Mouse (Mus musculus): ENCODE data around the gene Zswim1. TPM values are rescaled to one million over a fixed set of nuclear protein-coding genes. Genes with fewer than 3 reads are reported as not detected.
A peak's percentile ranks its signal among the peaks of the same experiment; 100 is the strongest.

The Zswim1 gene
- 13.3 TPM for polyA plus RNA-seq (2012; fragmentation: generic; extraction: Trizol)

- no peak within 1 kb of the TSS for H3ac ChIP-seq (ENCODE audit: control insufficient read depth, insufficient read length)
- H3K27me3 ChIP-seq (ENCODE audit: control insufficient read depth, insufficient read depth, insufficient read length) = no peaks in the 10 kb centered on the region
- H3K79me2 ChIP-seq (ENCODE audit: control insufficient read depth, insufficient read depth) = peaks cover 15% of the 10 kb centered on the region
- peak within 1 kb of the TSS; percentile 74 for H3K4me3 ChIP-seq
- TF ChIP-seq E2F4 (IDR thresholded peaks at IDR 0.05; ENCODE audit: insufficient read depth) (peak; percentile 2), TCF12 (IDR thresholded peaks at IDR 0.05; ENCODE audit: insufficient read depth, poor library complexity, severe bottlenecking) (no peak), MAX (IDR thresholded peaks at IDR 0.05; ENCODE audit: low read depth) (no peak), REST (IDR thresholded peaks at IDR 0.05; ENCODE audit: insufficient read depth, insufficient read length) (no peak), MYOG (IDR thresholded peaks at IDR 0.05; ENCODE audit: control insufficient read depth in 1 of 3, insufficient read depth in 1 of 3, insufficient read length in 2 of 3, low read depth in 2 of 3) (no peak), CEBPB (IDR thresholded peaks at IDR 0.05; ENCODE audit: insufficient read depth, poor library complexity, severe bottlenecking) (no peak), MYOD1 (IDR thresholded peaks at IDR 0.05; ENCODE audit: control insufficient read depth in 1 of 3, insufficient read length in 2 of 3, low read depth in 2 of 3) (no peak), TCF3 (IDR thresholded peaks at IDR 0.05; ENCODE audit: insufficient read length, low read depth) (no peak), POLR2A (IDR thresholded peaks at IDR 0.05; ENCODE audit: insufficient read length, low read depth) (peak; percentile 97), SRF (IDR thresholded peaks at IDR 0.05; ENCODE audit: control insufficient read depth, insufficient read length, low read depth) (peak; percentile 75), POLR2AphosphoS2 (IDR thresholded peaks at IDR 0.05; ENCODE audit: insufficient read length, low read depth) (peak; percentile 99), USF1 (IDR thresholded peaks at IDR 0.05; ENCODE audit: low read depth) (no peak)
- H3K36me3 ChIP-seq (ENCODE audit: control insufficient read depth, insufficient read depth) = peaks cover 5% of the 10 kb centered on the region
- peak within 1 kb of the TSS; percentile 87 for H3K4me2 ChIP-seq (ENCODE audit: low read depth)
These were observed at the start of gene Zswim1 for GRCm38 (mm10) chr2:164822636-164823165. Zswim1 (plus strand) TSS chr2:164822686.

- TF ChIP-seq POLR2AphosphoS2 (IDR thresholded peaks at IDR 0.05; ENCODE audit: insufficient read length, low read depth) (peak; percentile 53), REST (IDR thresholded peaks at IDR 0.05; ENCODE audit: insufficient read depth, insufficient read length) (no peak)
- Histone ChIP-seq H3ac (ENCODE audit: control insufficient read depth, insufficient read length) (no peak overlapping the region), H3K79me2 (ENCODE audit: control insufficient read depth, insufficient read depth) (peaks cover 18% of the 10 kb centered on the region), H3K4me2 (ENCODE audit: low read depth) (no peak overlapping the region), H3K4me3 (no peak overlapping the region), H3K36me3 (ENCODE audit: control insufficient read depth, insufficient read depth) (peaks cover 7% of the 10 kb centered on the region), H3K27me3 (ENCODE audit: control insufficient read depth, insufficient read depth, insufficient read length) (no peaks in the 10 kb centered on the region)
These were observed 49.1 kb upstream of the Zswim1 start for GRCm38 (mm10) chr2:164773229-164773988.

GRCm38 (mm10) chr2:164773989-164774364 is 48.5 kb upstream of the Zswim1 start:
- no peak for TF ChIP-seq REST (IDR thresholded peaks at IDR 0.05; ENCODE audit: insufficient read depth, insufficient read length)
- no peak for TF ChIP-seq TCF12 (IDR thresholded peaks at IDR 0.05; ENCODE audit: insufficient read depth, poor library complexity, severe bottlenecking)
- TF ChIP-seq POLR2AphosphoS2 (IDR thresholded peaks at IDR 0.05; ENCODE audit: insufficient read length, low read depth) = no peak
- TF ChIP-seq MAX (IDR thresholded peaks at IDR 0.05; ENCODE audit: low read depth) = no peak
- no peak for TF ChIP-seq TCF3 (IDR thresholded peaks at IDR 0.05; ENCODE audit: insufficient read length, low read depth)
- TF ChIP-seq MYOG (IDR thresholded peaks at IDR 0.05; ENCODE audit: control insufficient read depth in 1 of 3, insufficient read depth in 1 of 3, insufficient read length in 2 of 3, low read depth in 2 of 3) = no peak
- no peak for TF ChIP-seq USF1 (IDR thresholded peaks at IDR 0.05; ENCODE audit: low read depth)
- no peak for TF ChIP-seq CEBPB (IDR thresholded peaks at IDR 0.05; ENCODE audit: insufficient read depth, poor library complexity, severe bottlenecking)
- no peak for TF ChIP-seq POLR2A (IDR thresholded peaks at IDR 0.05; ENCODE audit: insufficient read length, low read depth)
- TF ChIP-seq E2F4 (IDR thresholded peaks at IDR 0.05; ENCODE audit: insufficient read depth) = no peak
- TF ChIP-seq MYOD1 (IDR thresholded peaks at IDR 0.05; ENCODE audit: control insufficient read depth in 1 of 3, insufficient read length in 2 of 3, low read depth in 2 of 3) = no peak
- TF ChIP-seq SRF (IDR thresholded peaks at IDR 0.05; ENCODE audit: control insufficient read depth, insufficient read length, low read depth) = no peak
- no peak overlapping the region for H3K4me3 ChIP-seq

GRCm38 (mm10) chr2:164776130-164776529 is 46.4 kb upstream of the Zswim1 start:
- peaks cover 5% of the 10 kb centered on the region for H3K36me3 ChIP-seq (ENCODE audit: control insufficient read depth, insufficient read depth)
- H3K27me3 ChIP-seq (ENCODE audit: control insufficient read depth, insufficient read depth, insufficient read length) = no peaks in the 10 kb centered on the region
- TF ChIP-seq MYOD1 (IDR thresholded peaks at IDR 0.05; ENCODE audit: control insufficient read depth in 1 of 3, insufficient read length in 2 of 3, low read depth in 2 of 3) = no peak
- TF ChIP-seq MAX (IDR thresholded peaks at IDR 0.05; ENCODE audit: low read depth) = no peak
- TF ChIP-seq TCF12 (IDR thresholded peaks at IDR 0.05; ENCODE audit: insufficient read depth, poor library complexity, severe bottlenecking) = no peak
- no peak for TF ChIP-seq CEBPB (IDR thresholded peaks at IDR 0.05; ENCODE audit: insufficient read depth, poor library complexity, severe bottlenecking)
- no peak for TF ChIP-seq POLR2A (IDR thresholded peaks at IDR 0.05; ENCODE audit: insufficient read length, low read depth)
- no peak for TF ChIP-seq REST (IDR thresholded peaks at IDR 0.05; ENCODE audit: insufficient read depth, insufficient read length)
- TF ChIP-seq POLR2AphosphoS2 (IDR thresholded peaks at IDR 0.05; ENCODE audit: insufficient read length, low read depth) = no peak
- no peak for TF ChIP-seq USF1 (IDR thresholded peaks at IDR 0.05; ENCODE audit: low read depth)
- H3ac ChIP-seq (ENCODE audit: control insufficient read depth, insufficient read length) = no peak overlapping the region
- H3K4me2 ChIP-seq (ENCODE audit: low read depth) = peak overlapping the region; percentile 60
- H3K79me2 ChIP-seq (ENCODE audit: control insufficient read depth, insufficient read depth) = peaks cover 8% of the 10 kb centered on the region
- H3K4me3 ChIP-seq = peak overlapping the region; percentile 43

More at GRCm38 (mm10) chr2:164773989-164774364, 48.5 kb upstream of the Zswim1 start:
- no peak overlapping the region for H3ac ChIP-seq (ENCODE audit: control insufficient read depth, insufficient read length)
- peaks cover 21% of the 10 kb centered on the region for H3K79me2 ChIP-seq (ENCODE audit: control insufficient read depth, insufficient read depth)
- H3K36me3 ChIP-seq (ENCODE audit: control insufficient read depth, insufficient read depth) = peaks cover 5% of the 10 kb centered on the region
- H3K27me3 ChIP-seq (ENCODE audit: control insufficient read depth, insufficient read depth, insufficient read length) = no peaks in the 10 kb centered on the region
- H3K4me2 ChIP-seq (ENCODE audit: low read depth) = no peak overlapping the region
